Mouse (Mus musculus) CD4-positive naive resting alpha-beta T cell, adult 76 days (primary cell): ENCODE data around the gene Hk3. TPM values are rescaled to one million over a fixed set of nuclear protein-coding genes. Genes with fewer than 3 reads are reported as not detected.

ENCODE experiments used
- total RNA-seq: library from RNA; stranded (reverse); gene quantifications from one replicate; pipeline ENCODE4 v1.2.4, GENCODE M21; 2023

Hk3 gene
- total RNA-seq: 3.0 TPM

GRCm38 (mm10) chr13:55021194-55021779, at the start of gene Hk3:
TSS of gene Hk3 (minus strand) at chr13:55021385.

Other genes with a start within 250 kb of the Hk3 start
- not detected for gene Eif4e1b, start 237.4 kb downstream of the Hk3 start, total RNA-seq
- gene Tspan17, start 232.0 kb downstream of the Hk3 start, total RNA-seq: 1.5 TPM
- 2.8 TPM for gene Unc5a, start 72.0 kb downstream of the Hk3 start, total RNA-seq
- 76.4 TPM for gene Uimc1, start 78.9 kb upstream of the Hk3 start, total RNA-seq
- gene Zfp346, start 83.9 kb upstream of the Hk3 start, total RNA-seq: 31.3 TPM
- gene Gm17617, start 112.2 kb upstream of the Hk3 start, total RNA-seq: not detected
- not detected for gene Fgfr4, start 131.3 kb upstream of the Hk3 start, total RNA-seq
- 171 TPM for gene Nsd1, start 188.4 kb upstream of the Hk3 start, total RNA-seq